Mouse (Mus musculus): Measurements from ENCODE around the gene Fam110a.
A peak's percentile ranks its signal among the peaks of the same experiment; 100 is the strongest.

Fam110a gene

GRCm38 (mm10) chr2:151996229-151997189 lies 16.5 kb upstream of the Fam110a start, which contains the start of gene Slc52a3:
Gene Slc52a3, plus strand, starts transcription at chr2:151996511.
- DNase-seq, result peak; percentile 90

DNA sequence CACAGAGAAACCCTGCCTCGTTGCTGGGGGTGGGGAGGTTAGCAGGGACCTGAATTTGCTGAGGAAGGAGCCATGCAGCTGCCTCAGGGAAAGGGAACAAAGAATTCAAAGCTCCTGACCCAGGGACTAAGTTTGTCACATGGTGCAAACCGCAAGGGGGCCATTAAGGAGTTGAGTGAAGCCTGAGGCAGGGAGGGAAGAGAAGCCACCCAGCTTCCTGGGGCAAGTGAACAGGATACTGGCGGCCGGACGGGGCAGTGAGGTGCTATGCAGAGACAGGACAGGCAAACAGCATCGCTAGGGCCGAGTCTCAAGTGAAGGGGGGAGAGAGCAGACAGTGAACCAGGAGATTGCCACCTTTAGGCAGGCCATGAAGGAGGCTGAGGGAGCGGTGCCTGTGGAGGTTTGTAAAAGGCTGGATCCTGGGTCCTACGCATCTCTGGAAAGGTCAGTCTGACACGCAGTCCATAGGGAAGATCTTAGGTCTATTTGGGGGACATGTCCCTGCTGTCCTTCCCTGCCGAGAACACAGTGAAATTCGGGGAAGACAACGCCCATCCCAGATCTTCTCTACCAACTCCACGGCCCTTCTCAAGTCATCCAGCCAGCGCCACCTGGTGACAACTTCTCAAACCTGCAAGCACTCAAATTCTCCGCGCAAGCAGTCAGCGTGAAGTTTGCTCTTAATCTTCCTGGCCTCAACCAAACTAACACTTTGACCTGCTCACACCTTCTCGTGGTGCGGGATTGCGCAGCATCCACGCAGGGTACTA lies 14.5 kb upstream of the Fam110a start:
- DNase-seq, result peak; percentile 77

DNA sequence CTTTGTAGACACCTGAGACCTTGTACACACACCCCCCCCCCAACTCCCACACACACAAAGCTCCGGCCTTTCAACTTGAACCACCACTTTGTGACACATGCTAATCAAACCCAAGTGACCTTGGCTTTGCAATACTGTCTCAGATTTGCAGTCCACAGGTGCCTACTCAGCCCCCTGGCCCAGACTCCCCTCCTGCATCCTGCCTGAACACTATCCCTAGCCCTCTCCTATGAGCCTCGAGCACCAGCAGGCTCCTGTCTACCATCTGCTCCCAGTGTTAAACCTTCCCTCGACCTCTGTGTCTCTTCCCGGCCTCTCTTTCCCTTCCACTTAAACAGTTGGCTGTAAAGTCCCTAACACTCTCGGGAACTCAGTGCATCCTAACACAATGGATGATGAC lies 11.4 kb upstream of the Fam110a start:
- no peak for DNase-seq

GRCm38 (mm10) chr2:151990985-151991394 lies 11.0 kb upstream of the Fam110a start:
- no peak for DNase-seq

- DNase-seq, result no peak
Measured at GRCm38 (mm10) chr2:151988978-151989377, 9.0 kb upstream of the Fam110a start.

DNA sequence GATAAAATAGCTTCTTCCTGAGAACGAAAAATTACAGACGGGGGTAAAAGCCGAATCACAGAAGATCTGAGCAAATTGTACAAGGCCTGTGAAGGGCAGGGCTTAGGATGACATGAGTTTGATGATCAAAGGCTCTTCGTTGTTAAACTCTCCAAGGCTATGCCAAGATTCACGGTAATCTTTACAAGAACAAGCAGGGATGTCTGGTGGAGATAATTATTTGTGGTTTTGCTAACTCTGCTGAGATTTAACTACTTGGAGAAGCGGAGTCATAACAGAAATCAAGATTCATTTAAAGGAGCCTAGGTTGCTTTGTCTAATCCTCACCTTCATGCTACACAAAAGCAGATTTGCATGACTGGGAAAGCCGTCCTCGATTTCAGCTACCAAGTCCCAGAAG lies 6.9 kb upstream of the Fam110a start:
- no peak for DNase-seq

GRCm38 (mm10) chr2:151985426-151986172 lies 5.6 kb upstream of the Fam110a start:
- no peak for DNase-seq

DNA sequence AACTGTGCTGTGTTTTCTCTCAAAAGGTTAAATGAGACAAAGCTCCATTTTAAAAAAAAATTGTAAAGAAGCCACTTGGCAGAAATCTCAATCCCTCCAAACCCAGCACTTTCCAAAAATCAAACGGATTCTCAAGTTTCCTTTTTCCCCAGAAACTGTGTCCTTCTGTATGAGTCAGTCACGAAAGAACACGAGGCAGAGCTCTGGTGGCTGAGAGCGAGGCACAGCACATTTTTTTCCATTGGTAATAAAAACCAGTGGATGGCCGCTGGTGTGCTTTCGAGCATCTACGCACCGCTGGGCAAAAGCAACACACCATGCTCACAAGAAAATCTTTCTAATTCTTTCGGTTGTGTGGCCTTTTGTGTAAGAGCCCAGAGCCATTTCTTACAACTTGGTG lies 4.0 kb upstream of the Fam110a start:
- no peak for DNase-seq

- DNase-seq, result no peak
Measured at GRCm38 (mm10) chr2:151982476-151982875, 2.5 kb upstream of the Fam110a start.

DNA sequence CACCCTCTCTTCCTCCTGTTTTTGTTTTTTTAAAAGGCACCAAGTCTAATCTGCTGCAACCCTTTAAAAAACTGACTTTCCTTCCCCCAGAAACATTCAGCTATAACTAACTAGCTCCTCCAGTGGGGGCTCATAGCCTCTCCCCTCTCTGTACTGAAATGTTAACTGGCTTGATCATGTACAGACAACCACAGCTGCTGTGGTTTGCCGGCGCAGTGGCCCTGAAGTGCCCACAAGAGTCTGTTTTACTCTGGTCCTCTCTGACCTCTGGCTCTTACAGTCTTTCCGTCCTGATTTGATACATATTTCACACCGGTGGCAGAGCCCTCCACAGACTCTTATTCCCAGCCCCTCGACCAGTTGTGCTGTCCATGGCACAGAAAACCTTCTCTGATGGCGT lies 1.2 kb upstream of the Fam110a start:
- no peak for DNase-seq

DNA sequence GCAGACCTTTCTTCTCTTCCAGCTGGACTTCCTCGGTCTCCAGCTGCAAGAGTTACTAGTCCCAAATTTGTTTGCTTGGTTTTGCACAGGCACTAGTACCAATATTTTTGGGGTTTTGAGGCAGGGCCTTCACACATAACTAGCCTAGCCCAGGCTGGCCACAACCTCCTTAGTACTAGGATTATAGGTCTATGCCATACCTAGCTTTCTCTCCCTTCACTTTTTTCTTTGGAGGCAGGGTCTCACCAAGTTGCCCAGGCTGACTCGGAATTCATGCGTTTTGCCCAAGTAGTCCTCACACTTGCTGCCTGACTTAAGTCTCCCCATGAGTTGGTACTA lies 305 bp upstream of the Fam110a start:
- DNase-seq, result no peak

DNA sequence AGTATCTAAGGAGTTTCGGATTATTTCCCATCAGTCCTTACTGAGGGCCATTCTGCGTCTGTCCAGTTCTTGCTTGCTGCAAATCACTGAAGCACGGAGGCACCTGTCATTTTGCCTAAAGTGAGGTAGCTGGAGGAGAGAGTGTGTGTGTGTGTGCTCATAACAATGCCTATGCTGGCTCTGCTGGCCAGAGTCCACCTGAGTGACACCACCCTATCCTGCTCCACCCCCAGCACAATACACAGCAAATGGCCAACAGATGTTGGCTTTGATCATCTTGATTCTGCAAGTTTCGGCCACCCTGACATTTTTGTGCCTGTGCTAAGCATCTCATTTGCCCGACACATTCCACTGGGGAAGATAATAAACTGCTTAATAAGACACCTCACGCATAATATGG lies 1.5 kb downstream of the Fam110a start:
- no peak for DNase-seq

DNA sequence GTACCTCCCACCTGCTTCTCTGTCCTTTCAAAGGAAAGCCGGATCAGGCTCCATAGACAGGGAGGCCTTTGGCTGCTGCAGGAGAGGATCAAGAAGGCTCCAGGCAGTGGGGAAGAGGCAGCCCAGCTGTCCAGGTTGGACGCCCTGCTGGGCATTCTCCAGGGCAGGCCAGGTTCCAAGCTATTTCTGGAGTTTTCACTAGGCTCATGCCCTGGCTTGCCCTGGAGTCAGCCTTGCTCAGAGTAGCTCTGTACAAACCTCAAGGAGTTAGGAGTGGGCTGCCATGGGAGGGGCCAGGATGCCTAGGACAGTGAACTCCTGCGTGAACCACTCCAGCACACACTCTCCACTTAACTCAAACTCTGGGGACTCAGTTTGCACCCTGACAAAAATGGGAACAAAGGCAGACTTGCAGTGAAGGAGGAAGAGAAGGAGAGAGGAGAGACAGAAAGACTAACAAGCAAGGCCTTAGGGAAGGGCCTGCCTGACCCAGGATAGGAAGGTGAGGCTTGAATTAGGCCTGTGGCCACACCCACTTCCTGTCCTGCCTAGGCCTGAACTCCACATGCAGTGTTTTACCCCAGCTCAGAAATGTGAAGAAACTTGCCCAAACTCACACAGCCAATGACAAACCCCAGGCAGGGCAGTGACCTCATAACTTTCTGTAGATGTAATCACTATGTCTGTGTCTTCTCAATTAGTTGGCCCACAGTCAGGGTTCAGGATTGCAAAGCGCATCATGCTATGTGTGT lies 2.2 kb downstream of the Fam110a start:
- DNase-seq, result no peak

DNA sequence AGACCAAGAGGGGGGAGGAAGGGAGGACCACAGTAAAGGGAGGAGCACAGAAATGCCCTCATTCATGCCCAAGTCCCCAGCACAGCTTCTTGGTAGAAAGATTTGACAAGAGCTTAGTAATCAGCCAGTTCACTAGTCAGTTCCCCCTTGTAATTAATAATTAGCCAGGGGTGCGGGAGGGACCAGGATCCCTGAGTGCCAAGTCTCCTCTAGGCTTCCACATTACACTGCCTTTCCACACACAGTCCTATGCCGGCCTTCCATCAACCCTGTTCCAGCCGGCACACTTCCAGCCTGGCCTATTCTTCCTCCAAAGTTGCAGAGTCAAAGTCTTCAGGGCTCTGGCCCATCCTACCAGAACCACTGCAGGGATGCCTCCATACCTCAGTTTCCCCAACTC lies 4.0 kb downstream of the Fam110a start:
- DNase-seq, result no peak

GRCm38 (mm10) chr2:151975295-151975694 lies 4.7 kb downstream of the Fam110a start:
- DNase-seq, result no peak

DNA sequence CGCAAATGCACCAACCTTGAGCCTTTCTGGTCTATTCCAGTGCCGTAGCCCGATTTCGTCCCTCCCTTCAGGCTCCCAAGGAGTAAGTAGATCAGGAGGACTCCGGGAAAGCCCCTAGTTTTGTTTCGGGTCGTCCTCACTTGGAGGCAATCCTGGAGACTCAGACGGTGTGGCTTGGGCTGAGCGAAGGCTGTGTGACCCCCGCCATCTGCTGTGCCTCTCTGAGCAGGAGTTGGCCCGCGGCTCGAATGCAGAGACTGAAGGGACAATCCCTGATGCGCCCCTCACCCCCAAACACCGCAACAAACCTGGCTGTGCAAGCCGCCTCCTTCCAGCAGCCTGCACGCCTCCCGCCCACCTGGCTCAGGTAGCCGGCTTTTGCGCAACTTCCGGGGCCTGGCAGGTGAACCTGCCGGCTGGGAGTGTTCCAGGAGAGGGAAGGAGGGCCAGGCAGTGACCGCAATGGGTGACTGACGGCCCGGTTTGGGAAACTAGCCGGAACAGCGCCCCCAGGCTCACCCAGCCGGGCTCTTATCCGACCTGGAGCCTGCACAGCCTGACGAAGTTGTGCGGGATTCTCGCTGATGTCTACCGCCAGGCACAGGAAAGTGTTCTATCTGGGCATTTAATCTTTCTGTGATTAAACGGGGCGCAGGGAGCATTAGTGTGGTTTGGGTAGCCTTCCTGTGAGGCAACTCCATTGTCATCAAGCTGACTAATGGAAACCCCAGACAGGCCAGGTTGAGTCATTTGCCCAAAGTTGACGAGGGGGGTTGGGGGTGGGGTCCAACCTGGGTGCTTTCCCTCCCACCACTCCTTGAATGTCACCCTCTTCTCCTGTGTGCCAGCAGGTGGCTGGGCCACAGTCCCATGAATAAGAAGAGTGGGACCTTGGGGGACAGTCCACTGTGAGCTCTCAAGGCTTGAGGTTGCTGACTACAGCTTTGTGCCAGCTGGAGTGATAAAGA lies 6.1 kb downstream of the Fam110a start:
- DNase-seq, result no peak

DNA sequence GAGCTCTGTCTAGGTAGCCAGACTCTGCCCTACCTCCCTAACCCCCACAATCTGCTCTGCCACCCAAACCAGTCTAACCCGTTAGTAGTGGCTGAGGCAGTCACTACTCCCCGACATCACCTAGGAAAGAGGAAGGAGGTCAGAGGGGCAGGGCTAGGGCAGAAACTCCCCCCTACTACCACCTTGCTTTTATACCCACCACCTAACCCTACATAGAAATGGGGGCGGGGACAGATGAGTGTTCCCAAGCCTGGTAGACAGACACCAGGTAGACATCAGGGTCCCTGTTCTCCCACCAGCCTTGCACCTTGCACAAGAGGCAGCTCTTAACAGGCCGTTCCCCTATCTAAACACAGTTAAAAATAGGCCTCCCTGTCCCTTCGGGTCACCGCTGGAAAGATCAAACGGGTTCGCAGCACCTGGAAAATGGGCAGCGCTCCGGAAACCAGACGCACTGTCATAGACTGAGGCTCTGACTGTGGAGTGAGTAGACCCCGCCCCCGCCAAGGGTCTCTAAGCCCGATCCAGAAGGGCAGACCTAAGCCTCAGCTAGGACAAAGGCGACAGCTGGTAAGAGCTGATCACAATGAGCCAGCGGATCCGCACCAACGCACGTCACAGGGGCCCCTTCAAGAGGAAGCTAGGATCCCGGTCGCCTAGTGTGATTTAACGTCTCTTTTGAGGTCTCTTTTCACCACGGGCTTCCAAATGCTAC lies 7.0 kb downstream of the Fam110a start:
- peak; percentile 43 for DNase-seq

GRCm38 (mm10) chr2:151971748-151972147 lies 8.3 kb downstream of the Fam110a start:
- DNase-seq, result no peak

DNA sequence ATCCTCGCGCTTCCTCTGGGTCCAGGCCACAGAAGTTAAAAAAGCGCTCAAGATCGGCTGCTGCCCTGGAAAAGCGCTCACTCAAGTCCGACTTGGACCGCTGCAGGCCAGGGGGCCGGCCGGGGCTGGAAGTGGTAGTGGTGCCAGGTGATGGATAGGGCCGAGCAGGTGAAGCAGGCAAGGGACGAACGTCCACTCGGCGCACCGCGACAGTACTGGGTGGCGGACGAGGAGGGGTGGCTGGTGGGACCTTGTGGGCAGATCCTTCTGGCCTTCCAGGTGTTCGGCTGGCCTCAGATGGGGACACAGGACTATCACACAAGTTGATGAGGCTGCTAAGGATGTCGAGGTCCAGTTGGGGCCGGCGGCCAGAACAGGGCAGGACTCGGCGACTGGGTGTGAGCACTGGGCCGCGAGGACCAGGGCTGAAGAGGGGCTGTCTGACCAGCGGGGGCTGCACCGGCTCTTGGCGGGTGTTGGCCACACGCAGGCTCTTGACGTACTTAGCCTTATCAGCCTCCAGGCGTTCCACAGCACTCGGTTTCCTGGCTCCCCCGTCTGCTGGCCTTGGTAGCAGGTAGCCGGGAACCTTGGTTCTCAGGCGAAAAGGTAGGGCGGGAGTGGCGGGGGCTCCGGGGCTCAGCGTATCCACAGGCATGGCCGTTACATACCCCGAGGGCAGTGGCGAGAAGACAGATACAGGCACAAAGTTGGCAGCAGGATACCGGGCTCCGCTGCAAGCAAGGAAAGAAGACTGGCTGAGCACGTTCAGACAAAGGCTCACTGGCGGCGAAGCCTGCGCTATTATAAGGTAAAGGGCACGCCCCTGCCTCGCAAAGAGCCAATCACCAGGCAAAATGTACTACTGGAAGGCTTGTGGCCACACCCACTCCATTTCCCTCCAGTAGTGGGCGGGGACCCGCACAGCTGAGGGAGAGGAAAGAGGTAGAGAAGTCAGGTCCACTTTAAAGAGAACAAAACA lies 9.5 kb downstream of the Fam110a start:
- peak; percentile 84 for DNase-seq
